Mouse (Mus musculus): ENCODE measurements around the gene Lpin1. TPM values are rescaled to one million over a fixed set of nuclear protein-coding genes. Genes with fewer than 3 reads are reported as not detected.

Lpin1 gene
- total RNA-seq (2021) = 100 to 1,000 TPM; 279 to 395 TPM
- long read RNA-seq, experiment 1, full-length matches to known transcripts = 37 of 250 reads
- long read RNA-seq, experiment 1, partial matches to known transcripts = 140 of 250 reads
- long read RNA-seq, experiment 1, other reads (novel, unspliced or antisense) = 73 of 250 reads
- long read RNA-seq, experiment 2, full-length matches to known transcripts = 42 of 335 reads
- long read RNA-seq, experiment 2, partial matches to known transcripts = 184 of 335 reads
- long read RNA-seq, experiment 2, other reads (novel, unspliced or antisense) = 109 of 335 reads

- no peak for TF ChIP-seq CTCF (IDR thresholded peaks at IDR 0.05)
- peak within 1 kb of the TSS; percentile 94 for H3K27ac ChIP-seq
- H3K4me3 ChIP-seq = no peak within 1 kb of the TSS
- DNase-seq = no peak
- intact Hi-C loops (cut with DNase I) = no loop called here
Observed at GRCm38 (mm10) chr12:16610936-16611335, at the start of gene Lpin1. Lpin1 (minus strand) TSS chr12:16610966.

GRCm38 (mm10) chr12:16656906-16657875, 46.4 kb upstream of the Lpin1 start:
- no peak overlapping the region for H3K4me3 ChIP-seq
- intact Hi-C loops (cut with DNase I) = no loop called here
- peak; percentile 51 for TF ChIP-seq CTCF (IDR thresholded peaks at IDR 0.05)
- peak overlapping the region; percentile 43; the same call in 1 of the 2 replicates for H3K27ac ChIP-seq
- no peak for DNase-seq

- intact Hi-C loops (cut with DNase I) = no loop called here
- no peak overlapping the region for H3K27ac ChIP-seq
- no peak for TF ChIP-seq CTCF (IDR thresholded peaks at IDR 0.05)
- H3K4me3 ChIP-seq = no peak overlapping the region
- DNase-seq = no peak
Observed at GRCm38 (mm10) chr12:16655604-16656003, 44.8 kb upstream of the Lpin1 start.

GRCm38 (mm10) chr12:16653332-16654093, 42.7 kb upstream of the Lpin1 start, which contains the start of gene Ntsr2:
Ntsr2 (plus strand) TSS chr12:16653382.
- DNase-seq = peak; percentile 92
- Histone ChIP-seq H3K4me3 (peak within 1 kb of the TSS; percentile 68), H3K27ac (peak within 1 kb of the TSS; percentile 80)
- no peak; the same call in 1 of the 2 replicates for TF ChIP-seq CTCF (IDR thresholded peaks at IDR 0.05)
- intact Hi-C loops (cut with DNase I) = loop anchor here (5.0 kb wide), 1 partner anchor 91 kb away; no protein-coding TSS in a partner anchor

GRCm38 (mm10) chr12:16649819-16650218, 39.1 kb upstream of the Lpin1 start:
- DNase-seq = no peak
- no peak for TF ChIP-seq CTCF (IDR thresholded peaks at IDR 0.05)
- peak overlapping the region; percentile 43; the same call in 1 of the 2 replicates for H3K4me3 ChIP-seq
- peak overlapping the region; percentile 91 for H3K27ac ChIP-seq
- intact Hi-C loops (cut with DNase I) = loop anchor here (5.0 kb wide), 1 partner anchor 88 kb away; no protein-coding TSS in a partner anchor

GRCm38 (mm10) chr12:16648273-16648672, 37.5 kb upstream of the Lpin1 start:
- intact Hi-C loops (cut with DNase I) = no loop called here
- Histone ChIP-seq H3K27ac (peak overlapping the region; percentile 91), H3K4me3 (no peak overlapping the region)
- no peak for DNase-seq
- TF ChIP-seq CTCF (IDR thresholded peaks at IDR 0.05) = no peak

GRCm38 (mm10) chr12:16646780-16647409, 36.1 kb upstream of the Lpin1 start:
- DNase-seq = peak; percentile 87
- H3K27ac ChIP-seq = peak overlapping the region; percentile 90
- intact Hi-C loops (cut with DNase I) = no loop called here
- no peak for TF ChIP-seq CTCF (IDR thresholded peaks at IDR 0.05)
- peak overlapping the region; percentile 80 for H3K4me3 ChIP-seq

GRCm38 (mm10) chr12:16644698-16645097, 33.9 kb upstream of the Lpin1 start:
- DNase-seq = peak; percentile 31
- peak overlapping the region; percentile 80 for H3K4me3 ChIP-seq
- peak overlapping the region; percentile 90 for H3K27ac ChIP-seq
- no peak for TF ChIP-seq CTCF (IDR thresholded peaks at IDR 0.05)
- intact Hi-C loops (cut with DNase I) = no loop called here

- H3K27ac ChIP-seq = peak overlapping the region; percentile 90
- intact Hi-C loops (cut with DNase I) = no loop called here
- TF ChIP-seq CTCF (IDR thresholded peaks at IDR 0.05) = no peak
Observed at GRCm38 (mm10) chr12:16643508-16644345, 33.0 kb upstream of the Lpin1 start.

GRCm38 (mm10) chr12:16642000-16642399, 31.2 kb upstream of the Lpin1 start:
- intact Hi-C loops (cut with DNase I) = no loop called here
- peak; percentile 66 for DNase-seq
- Histone ChIP-seq H3K4me3 (peak overlapping the region; percentile 62), H3K27ac (peak overlapping the region; percentile 90)
- peak; percentile 68 for TF ChIP-seq CTCF (IDR thresholded peaks at IDR 0.05)

More at GRCm38 (mm10) chr12:16643508-16644345, 33.0 kb upstream of the Lpin1 start:
- DNase-seq = peak; percentile 95
- H3K4me3 ChIP-seq = peak overlapping the region; percentile 80

GRCm38 (mm10) chr12:16640075-16640474, 29.3 kb upstream of the Lpin1 start:
- peak; percentile 88 for DNase-seq
- Histone ChIP-seq H3K27ac (peak overlapping the region; percentile 90), H3K4me3 (peak overlapping the region; percentile 47)
- intact Hi-C loops (cut with DNase I) = no loop called here
- TF ChIP-seq CTCF (IDR thresholded peaks at IDR 0.05) = no peak
